Mouse (Mus musculus): ENCODE data around the gene Als2cl. TPM values are rescaled to one million over a fixed set of nuclear protein-coding genes. Genes with fewer than 3 reads are reported as not detected.

Gene Als2cl
- polyA plus RNA-seq, 1 experiment from 2014 or later = 2.2 TPM

Small RNA genes lying within 50 kb of the gene (microRNA-seq; reads per million reads assigned to microRNA genes)
- gene Gm24269 = not detected

Other genes with a start within 250 kb of the Als2cl start
- gene Nbeal2, start 225.7 kb upstream of the Als2cl start, polyA plus RNA-seq (2015; fragmentation: Nextera tagmentation; extraction: Ambion mirVana) = 3.5 and 4.3 TPM in 2 replicates
- 103 and 107 TPM in 2 replicates for gene Ccdc12, start 223.4 kb upstream of the Als2cl start, polyA plus RNA-seq (2015; fragmentation: Nextera tagmentation; extraction: Ambion mirVana)
- gene Myl3, start 138.0 kb upstream of the Als2cl start, polyA plus RNA-seq (2015; fragmentation: Nextera tagmentation; extraction: Ambion mirVana) = 0.17 TPM in 1 of 2 replicates, not detected in the other
- 11.0 and 12.0 TPM in 2 replicates for gene Pth1r, start 132.7 kb upstream of the Als2cl start, polyA plus RNA-seq (2015; fragmentation: Nextera tagmentation; extraction: Ambion mirVana)
- gene Prss42, start 81.7 kb upstream of the Als2cl start, polyA plus RNA-seq (2015; fragmentation: Nextera tagmentation; extraction: Ambion mirVana) = not detected in 2 replicates
- not detected in 2 replicates for gene Prss44, start 65.9 kb upstream of the Als2cl start, polyA plus RNA-seq (2015; fragmentation: Nextera tagmentation; extraction: Ambion mirVana)
- not detected in 2 replicates for gene Prss43, start 53.2 kb upstream of the Als2cl start, polyA plus RNA-seq (2015; fragmentation: Nextera tagmentation; extraction: Ambion mirVana)
- 0.13 TPM in 1 of 2 replicates, not detected in the other for gene Prss45, start 45.3 kb upstream of the Als2cl start, polyA plus RNA-seq (2015; fragmentation: Nextera tagmentation; extraction: Ambion mirVana)
- gene Prss46, start 35.4 kb upstream of the Als2cl start, polyA plus RNA-seq (2015; fragmentation: Nextera tagmentation; extraction: Ambion mirVana) = not detected in 2 replicates
- 0.36 and 0.41 TPM in 2 replicates for gene Prss50, start 21.9 kb upstream of the Als2cl start, polyA plus RNA-seq (2015; fragmentation: Nextera tagmentation; extraction: Ambion mirVana)
- 4.2 and 4.7 TPM in 2 replicates for gene Tmie, start 243 bp downstream of the Als2cl start, polyA plus RNA-seq (2015; fragmentation: Nextera tagmentation; extraction: Ambion mirVana)
- not detected in 2 replicates for gene Fam240a, start 37.0 kb downstream of the Als2cl start, polyA plus RNA-seq (2015; fragmentation: Nextera tagmentation; extraction: Ambion mirVana)
- 0.22 and 0.37 TPM in 2 replicates for gene Tdgf1, start 66.3 kb downstream of the Als2cl start, polyA plus RNA-seq (2015; fragmentation: Nextera tagmentation; extraction: Ambion mirVana)
- 0.80 and 2.4 TPM in 2 replicates for gene Lrrc2, start 71.7 kb downstream of the Als2cl start, polyA plus RNA-seq (2015; fragmentation: Nextera tagmentation; extraction: Ambion mirVana)
- not detected in 2 replicates for gene Rtp3, start 110.7 kb downstream of the Als2cl start, polyA plus RNA-seq (2015; fragmentation: Nextera tagmentation; extraction: Ambion mirVana)
- 1.2 and 2.0 TPM in 2 replicates for gene Ltf, start 139.4 kb downstream of the Als2cl start, polyA plus RNA-seq (2015; fragmentation: Nextera tagmentation; extraction: Ambion mirVana)
- gene Ccrl2, start 177.6 kb downstream of the Als2cl start, polyA plus RNA-seq (2015; fragmentation: Nextera tagmentation; extraction: Ambion mirVana) = 0.66 and 1.2 TPM in 2 replicates
- gene Lrrfip2, start 237.7 kb downstream of the Als2cl start, polyA plus RNA-seq (2015; fragmentation: Nextera tagmentation; extraction: Ambion mirVana) = 45.9 and 47.8 TPM in 2 replicates

All from hindbrain, embryonic 15.5 days (tissue).